In the genomic region with DNA sequence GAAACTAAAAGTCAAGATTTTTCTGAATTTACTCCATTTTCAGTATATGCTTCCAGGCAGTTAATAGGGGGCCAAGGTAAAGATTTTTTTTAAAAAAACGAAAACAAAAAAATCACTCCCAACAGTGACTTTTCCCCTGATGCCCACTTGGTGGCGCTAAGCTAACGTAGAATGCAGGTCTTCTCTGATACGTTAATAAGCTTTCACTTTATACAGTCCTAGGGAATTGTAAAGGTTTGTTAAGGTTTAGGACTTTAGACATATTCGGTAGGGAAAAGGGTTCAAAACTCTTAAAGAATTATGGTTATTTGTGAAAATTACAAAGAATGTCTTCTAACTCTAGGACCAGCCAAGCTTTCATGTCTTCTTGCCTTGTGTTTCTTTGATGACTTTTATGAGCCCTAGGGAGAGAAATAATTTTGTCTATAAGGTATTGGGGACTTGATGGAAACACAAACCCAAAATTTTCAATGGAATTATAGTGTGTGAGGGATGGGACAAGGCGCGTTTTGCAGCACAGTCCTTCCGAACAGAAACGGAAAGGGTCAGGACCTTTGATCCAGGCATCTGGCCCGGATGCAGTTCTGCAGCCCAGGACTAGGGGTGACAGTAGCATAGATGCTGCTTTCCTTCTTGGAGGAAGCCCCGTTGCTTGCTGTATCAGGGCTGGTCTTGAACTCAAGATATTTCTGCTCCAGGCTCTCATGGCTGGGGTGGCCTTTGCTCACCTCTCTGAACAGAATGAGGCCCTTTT, we compare ENCODE assay signal across 8 mouse cellular contexts.
A peak's percentile ranks its signal among the peaks of the same experiment; 100 is the strongest.
DNase-seq lines count a peak whose midpoint lies in the region; ATAC-seq and TF ChIP-seq lines count a peak whose summit lies in the region.

No protein-coding gene starts in this region.

- H3K9me3 ChIP-seq in forebrain, embryonic 13.5 days (replicated peaks), result no peaks in the 10 kb centered on the region
- H3K9me3 ChIP-seq in lung, embryonic 14.5 days (ENCODE audit: low read depth, low read length), result no peaks in the 10 kb centered on the region

- peak in 1 of 2 experiments; percentile 2 for DNase-seq in cerebellum, adult 2 months
- DNase-seq in cerebellum, adult 11-12 months, result no peak
- DNase-seq in thymus, adult 2 months, result peak; percentile 33
- DNase-seq in thymus, adult 18-20 months, result no peak
- DNase-seq in kidney, adult 8-10 months, result peak; percentile 0 to 33
- DNase-seq in lung, embryonic 14.5 days, result peak; percentile 79
- peak; percentile 45 to 46 for DNase-seq in right cerebral cortex, adult 2 months (ENCODE audit: low spot score in 2 of 2)

- no peak for TF ChIP-seq POLR2A in cerebellum, adult 2 months (IDR thresholded peaks at IDR 0.05; ENCODE audit: borderline replicate concordance, insufficient read depth, low read length)
- TF ChIP-seq POLR2A in thymus, adult 2 months (IDR thresholded peaks at IDR 0.05; ENCODE audit: control insufficient read depth, extremely low read depth, insufficient read depth, low read length, poor library complexity), result no peak

- H3K27me3 ChIP-seq in cerebellum, adult 2 months (ENCODE audit: control insufficient read depth, insufficient read depth, low read length), result no peaks in the 10 kb centered on the region
- no peaks in the 10 kb centered on the region for H3K27me3 ChIP-seq in thymus, adult 2 months (ENCODE audit: control insufficient read depth, insufficient read depth, low read length)
- H3K27me3 ChIP-seq in forebrain, embryonic 13.5 days, result no peaks in the 10 kb centered on the region
- H3K27me3 ChIP-seq in lung, embryonic 14.5 days (ENCODE audit: insufficient read depth, low read length), result no peaks in the 10 kb centered on the region

- no peaks in the 10 kb centered on the region for H3K36me3 ChIP-seq in thymus, adult 2 months (ENCODE audit: control insufficient read depth, insufficient read depth, low read length)
- H3K36me3 ChIP-seq in forebrain, embryonic 13.5 days (ENCODE audit: poor library complexity, severe bottlenecking), result no peaks in the 10 kb centered on the region
- H3K36me3 ChIP-seq in lung, embryonic 14.5 days (ENCODE audit: insufficient read depth), result no peaks in the 10 kb centered on the region

- peak; percentile 78 for ATAC-seq in forebrain, embryonic 13.5 days
- peak; percentile 62; the same call in 1 of the 2 replicates for ATAC-seq in lung, embryonic 14.5 days (ENCODE audit: insufficient read depth)

- peak; percentile 22; the same call in 1 of the 2 replicates for TF ChIP-seq CTCF in cerebellum, adult 2 months (IDR thresholded peaks at IDR 0.05; ENCODE audit: borderline replicate concordance, insufficient read depth, low read depth, low read length)
- TF ChIP-seq CTCF in thymus, adult 2 months (IDR thresholded peaks at IDR 0.05; ENCODE audit: borderline replicate concordance, control insufficient read depth, extremely low read depth, insufficient read depth, low read length, poor library complexity), result no peak
- TF ChIP-seq CTCF in lung, embryonic 14.5 days (IDR thresholded peaks at IDR 0.05; ENCODE audit: low read depth), result peak; percentile 86

- H3K27ac ChIP-seq in cerebellum, adult 2 months (ENCODE audit: insufficient read depth, low read length), result no peak overlapping the region
- H3K27ac ChIP-seq in thymus, adult 2 months (ENCODE audit: control insufficient read depth, insufficient read depth, low read length), result no peak overlapping the region
- no peak overlapping the region for H3K27ac ChIP-seq in forebrain, embryonic 13.5 days
- H3K27ac ChIP-seq in lung, embryonic 14.5 days (ENCODE audit: low read depth), result no peak overlapping the region

- H3K4me2 ChIP-seq in forebrain, embryonic 13.5 days, result no peak overlapping the region
- no peak overlapping the region for H3K4me2 ChIP-seq in lung, embryonic 14.5 days

- no peaks in the 10 kb centered on the region for H3K4me1 ChIP-seq in cerebellum, adult 2 months (ENCODE audit: control insufficient read depth, insufficient read depth, low read length)
- H3K4me1 ChIP-seq in thymus, adult 2 months (replicated peaks; ENCODE audit: control insufficient read depth, insufficient read depth, low read length), result no peaks in the 10 kb centered on the region
- no peaks in the 10 kb centered on the region for H3K4me1 ChIP-seq in forebrain, embryonic 13.5 days
- no peaks in the 10 kb centered on the region for H3K4me1 ChIP-seq in lung, embryonic 14.5 days (ENCODE audit: insufficient read depth)

- H3K9ac ChIP-seq in forebrain, embryonic 13.5 days, result no peak overlapping the region
- no peak overlapping the region for H3K9ac ChIP-seq in lung, embryonic 14.5 days

- WGBS in cerebellum, adult 2 months, result 36% methylated on average over 11 of the region's 11 CpGs
- 46% methylated on average over 11 of the region's 11 CpGs for WGBS in thymus, adult 2 months
- WGBS in forebrain, embryonic 13.5 days, result 38% methylated on average over 11 of the region's 11 CpGs
- 30% methylated on average over 11 of the region's 11 CpGs for WGBS in lung, embryonic 14.5 days

- H3K4me3 ChIP-seq in cerebellum, adult 2 months (replicated peaks; ENCODE audit: insufficient read depth, low read depth, low read length), result no peak overlapping the region
- no peak overlapping the region for H3K4me3 ChIP-seq in thymus, adult 2 months (ENCODE audit: control insufficient read depth, insufficient read depth, low read length)
- H3K4me3 ChIP-seq in forebrain, embryonic 13.5 days, result no peak overlapping the region
- H3K4me3 ChIP-seq in lung, embryonic 14.5 days (ENCODE audit: low read depth, low read length), result no peak overlapping the region

Comparison
In these comparisons a context has a peak if more than half of its experiments do, and no peak if none do; other contexts are left out.
1. DNase-seq: peak in thymus, adult 2 months (single experiment), kidney, adult 8-10 months (2 of 2), lung, embryonic 14.5 days (single experiment) and right cerebral cortex, adult 2 months (2 of 2); none in cerebellum, adult 11-12 months (single experiment) and thymus, adult 18-20 months (0 of 2).